Mouse (Mus musculus) kidney, embryonic 16.5 days (tissue): ENCODE results near the gene Suclg2. TPM values are rescaled to one million over a fixed set of nuclear protein-coding genes. Genes with fewer than 3 reads are reported as not detected.

Experiments used
- ATAC-seq: fragments of 200-750 bp; cut with Nextera tagmentation; 2 replicates; pipeline ENCODE4 v1.8.0; 2017; ENCODE audit warnings: moderate TSS enrichment; ENCODE audit not compliant: low FRiP score, low TSS enrichment
- H3K27ac ChIP-seq: fragments of 300-500 bp; sonication (generic); 2 replicates; pipeline ENCODE4 v1.5.1; 2014; ENCODE audit warnings: low read length
- H3K27me3 ChIP-seq: fragments of 300-500 bp; sonication (generic); 2 replicates; pipeline ENCODE4 v1.6.1; 2014; ENCODE audit warnings: low read length, control low read depth, mixed read lengths; ENCODE audit not compliant: insufficient read depth
- H3K36me3 ChIP-seq: fragments of 300-500 bp; sonication (generic); 2 replicates; pipeline ENCODE4 v1.6.1; 2014; ENCODE audit warnings: low read length, control low read depth, mixed read lengths; ENCODE audit not compliant: insufficient read depth
- H3K4me1 ChIP-seq: fragments of 300-500 bp; sonication (generic); 2 replicates; pipeline ENCODE4 v1.6.1; 2014; ENCODE audit warnings: low read length, control low read depth, mixed read lengths; ENCODE audit not compliant: insufficient read depth
- H3K4me2 ChIP-seq: fragments of 300-500 bp; sonication (generic); replicated peaks from 2 replicates; pipeline ENCODE4 v1.6.1; 2014; ENCODE audit warnings: low read depth, low read length
- H3K4me3 ChIP-seq: fragments of 300-500 bp; sonication (generic); 2 replicates; pipeline ENCODE4 v1.5.1; 2014; ENCODE audit warnings: mild to moderate bottlenecking, low read length
- H3K9ac ChIP-seq: fragments of 300-500 bp; sonication (generic); replicated peaks from 2 replicates; pipeline ENCODE4 v1.6.1; 2014; ENCODE audit warnings: low read length
- H3K9me3 ChIP-seq: fragments of 300-500 bp; sonication (generic); 2 replicates; pipeline ENCODE4 v1.6.1; 2016; ENCODE audit warnings: low read length, control low read depth
- WGBS: fragments of 180-500 bp; shearing (Covaris S2); extraction: QIAGEN DNeasy Blood & Tissue Kit; methylation state at CpG from one replicate; pipeline ENCODE4 v1.1.7; 2014; 5-methylcytosine and 5-hydroxymethylcytosine counted together
- polyA plus RNA-seq: library from polyadenylated mRNA; unstranded; fragments of >200 nt; fragmentation: Nextera tagmentation; extraction: Ambion mirVana; gene quantifications from 2 replicates; pipeline ENCODE4 v1.2.1, GENCODE M21; 2015

Gene Suclg2
- polyA plus RNA-seq, 1 experiment from 2014 or later, result 128 TPM

GRCm38 (mm10) chr6:95676951-95677350 is 41.6 kb downstream of the Suclg2 start:
- H3K9me3 ChIP-seq, result no peaks in the 10 kb centered on the region
- H3K9ac ChIP-seq, result no peak overlapping the region
- WGBS, result 89% methylated on average over 2 of the region's 2 CpGs
- H3K27ac ChIP-seq, result no peak overlapping the region
- peaks cover 19% of the 10 kb centered on the region for H3K4me1 ChIP-seq
- no peak for ATAC-seq
- H3K4me2 ChIP-seq, result no peak overlapping the region
- no peaks in the 10 kb centered on the region for H3K27me3 ChIP-seq
- no peak overlapping the region for H3K4me3 ChIP-seq
- 0 out of 2 replicates have a peak, but pooled peaks cover 4% of the 10 kb centered on the region for H3K36me3 ChIP-seq

GRCm38 (mm10) chr6:95676439-95676838 is 42.2 kb downstream of the Suclg2 start:
- peaks cover under 1% of the 10 kb centered on the region; the same call in 1 of the 2 replicates for H3K9me3 ChIP-seq
- no peak for ATAC-seq
- H3K27me3 ChIP-seq, result no peaks in the 10 kb centered on the region
- no peak overlapping the region for H3K4me2 ChIP-seq
- peaks cover 19% of the 10 kb centered on the region for H3K4me1 ChIP-seq
- 73% methylated on average over 4 of the region's 4 CpGs for WGBS
- H3K9ac ChIP-seq, result no peak overlapping the region
- peaks cover 7% of the 10 kb centered on the region; the same call in 1 of the 2 replicates for H3K36me3 ChIP-seq
- no peak overlapping the region for H3K4me3 ChIP-seq
- H3K27ac ChIP-seq, result no peak overlapping the region

- Histone ChIP-seq H3K4me1 (peaks cover 19% of the 10 kb centered on the region), H3K4me2 (no peak overlapping the region), H3K9ac (no peak overlapping the region), H3K9me3 (peaks cover 4% of the 10 kb centered on the region), H3K36me3 (peaks cover 11% of the 10 kb centered on the region; the same call in 1 of the 2 replicates), H3K27me3 (no peaks in the 10 kb centered on the region), H3K27ac (no peak overlapping the region), H3K4me3 (no peak overlapping the region)
- ATAC-seq, result no peak
- WGBS, result 51% methylated on average over 6 of the region's 6 CpGs
Measured at GRCm38 (mm10) chr6:95675059-95675705, 43.4 kb downstream of the Suclg2 start.

GRCm38 (mm10) chr6:95674651-95675050 is 43.9 kb downstream of the Suclg2 start:
- Histone ChIP-seq H3K36me3 (peaks cover 11% of the 10 kb centered on the region; the same call in 1 of the 2 replicates), H3K27ac (no peak overlapping the region), H3K27me3 (no peaks in the 10 kb centered on the region), H3K9me3 (peaks cover 4% of the 10 kb centered on the region), H3K9ac (no peak overlapping the region), H3K4me2 (no peak overlapping the region), H3K4me3 (no peak overlapping the region), H3K4me1 (peaks cover 19% of the 10 kb centered on the region)
- 37% methylated on average over 1 of the region's 1 CpGs for WGBS
- no peak for ATAC-seq

- H3K4me2 ChIP-seq, result no peak overlapping the region
- no peak for ATAC-seq
- no peak overlapping the region for H3K4me3 ChIP-seq
- H3K9me3 ChIP-seq, result peaks cover 4% of the 10 kb centered on the region
- H3K9ac ChIP-seq, result no peak overlapping the region
- H3K27me3 ChIP-seq, result no peaks in the 10 kb centered on the region
- no peak overlapping the region for H3K27ac ChIP-seq
- peaks cover 11% of the 10 kb centered on the region; the same call in 1 of the 2 replicates for H3K36me3 ChIP-seq
- 0 out of 2 replicates have a peak, but pooled peaks cover 1% of the 10 kb centered on the region for H3K4me1 ChIP-seq
- 58% methylated on average over 3 of the region's 3 CpGs for WGBS
Measured at GRCm38 (mm10) chr6:95669335-95669729, 49.3 kb downstream of the Suclg2 start.

- no peak for ATAC-seq
- H3K27ac ChIP-seq, result no peak overlapping the region
Measured at GRCm38 (mm10) chr6:95668629-95669334, 49.8 kb downstream of the Suclg2 start.

GRCm38 (mm10) chr6:95657671-95658070 is 60.9 kb downstream of the Suclg2 start:
- 0 out of 2 replicates have a peak, but pooled peaks cover 2% of the 10 kb centered on the region for H3K9me3 ChIP-seq
- WGBS, result 97% methylated on average over 8 of the region's 8 CpGs
- H3K9ac ChIP-seq, result no peak overlapping the region
- 0 out of 2 replicates have a peak, but pooled peaks cover 2% of the 10 kb centered on the region for H3K4me1 ChIP-seq
- no peak overlapping the region for H3K4me3 ChIP-seq
- no peak for ATAC-seq
- H3K36me3 ChIP-seq, result peaks cover 20% of the 10 kb centered on the region
- H3K27me3 ChIP-seq, result no peaks in the 10 kb centered on the region
- no peak overlapping the region for H3K27ac ChIP-seq
- H3K4me2 ChIP-seq, result no peak overlapping the region

More at GRCm38 (mm10) chr6:95668629-95669334, 49.8 kb downstream of the Suclg2 start:
- no peak overlapping the region for H3K4me2 ChIP-seq
- H3K9me3 ChIP-seq, result peaks cover 4% of the 10 kb centered on the region
- no peaks in the 10 kb centered on the region for H3K27me3 ChIP-seq
- H3K4me3 ChIP-seq, result no peak overlapping the region
- WGBS, result 87% methylated on average over 6 of the region's 6 CpGs
- H3K9ac ChIP-seq, result no peak overlapping the region
- no peaks in the 10 kb centered on the region for H3K4me1 ChIP-seq
- peaks cover 11% of the 10 kb centered on the region; the same call in 1 of the 2 replicates for H3K36me3 ChIP-seq

- ATAC-seq, result no peak
- WGBS, result 92% methylated on average over 3 of the region's 3 CpGs
Measured at GRCm38 (mm10) chr6:95653662-95654061, 64.9 kb downstream of the Suclg2 start.

GRCm38 (mm10) chr6:95652774-95653173 is 65.8 kb downstream of the Suclg2 start:
- 76% methylated on average over 6 of the region's 6 CpGs for WGBS
- Histone ChIP-seq H3K36me3 (peaks cover 19% of the 10 kb centered on the region), H3K9ac (no peak overlapping the region)

More at GRCm38 (mm10) chr6:95653662-95654061, 64.9 kb downstream of the Suclg2 start:
- H3K36me3 ChIP-seq, result peaks cover 20% of the 10 kb centered on the region
- H3K9me3 ChIP-seq, result 0 out of 2 replicates have a peak, but pooled peaks cover 2% of the 10 kb centered on the region
- no peak overlapping the region for H3K9ac ChIP-seq
- H3K27me3 ChIP-seq, result no peaks in the 10 kb centered on the region
- no peak overlapping the region for H3K4me3 ChIP-seq
- no peak overlapping the region for H3K27ac ChIP-seq
- H3K4me1 ChIP-seq, result peaks cover 18% of the 10 kb centered on the region
- H3K4me2 ChIP-seq, result no peak overlapping the region

More at GRCm38 (mm10) chr6:95652774-95653173, 65.8 kb downstream of the Suclg2 start:
- no peak overlapping the region for H3K27ac ChIP-seq
- peak; percentile 27; the same call in 1 of the 2 replicates for ATAC-seq
- H3K4me2 ChIP-seq, result no peak overlapping the region
- no peak overlapping the region for H3K4me3 ChIP-seq
- H3K4me1 ChIP-seq, result peaks cover 18% of the 10 kb centered on the region
- no peaks in the 10 kb centered on the region for H3K27me3 ChIP-seq
- 0 out of 2 replicates have a peak, but pooled peaks cover under 1% of the 10 kb centered on the region for H3K9me3 ChIP-seq
